Mouse (Mus musculus) monocyte, adult 59 days (primary cell): ENCODE results near the gene Zfp607b. TPM values are rescaled to one million over a fixed set of nuclear protein-coding genes. Genes with fewer than 3 reads are reported as not detected.

Experiments
- total RNA-seq, 2 experiments: library from RNA; stranded (reverse); gene quantifications; one replicate each; pipeline ENCODE4 v1.2.4; 2023

Gene Zfp607b
- 1 to 10 TPM in 1 of 2 experiments, under 1 TPM in 1; 0.37 to 1.6 TPM for total RNA-seq

DNA sequence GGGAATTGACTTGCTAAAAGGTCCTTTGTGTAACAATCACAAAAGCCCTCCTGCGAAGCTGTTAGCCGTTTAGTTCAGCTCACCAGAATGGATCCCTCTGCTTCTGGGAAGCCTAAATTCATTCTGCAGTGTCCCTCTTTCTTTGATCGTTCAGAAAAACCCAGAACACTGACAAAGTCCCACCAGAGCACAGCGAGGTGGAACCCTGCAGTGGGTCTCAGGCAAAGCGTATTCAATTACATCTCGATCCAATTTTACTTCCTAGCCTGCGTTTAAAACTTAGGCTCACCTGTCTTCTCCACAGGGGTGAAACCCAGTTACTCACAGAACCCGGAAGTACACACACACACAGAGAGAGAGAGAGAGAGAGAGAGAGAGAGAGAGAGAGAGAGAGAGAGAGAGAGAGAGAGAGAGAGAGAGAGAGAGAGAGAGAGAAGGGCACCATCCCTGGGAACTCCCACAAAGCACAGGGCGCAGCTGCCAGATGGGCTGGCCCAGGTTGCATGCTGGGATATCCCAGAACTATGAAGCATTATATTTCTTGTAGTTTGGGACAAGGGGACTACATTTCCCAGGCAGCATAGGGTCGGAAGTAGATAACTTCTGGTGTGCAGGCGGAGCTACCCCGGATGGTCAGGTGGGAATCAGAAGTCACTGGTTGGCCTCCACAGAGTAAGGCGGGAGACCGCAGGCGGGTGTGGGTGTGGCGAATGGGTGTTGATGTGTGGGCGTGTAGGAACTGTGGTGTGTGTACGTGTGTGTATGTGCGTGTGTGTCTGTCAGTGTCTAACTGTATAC lies at the start of gene Zfp607b:
Gene Zfp607b (plus strand): TSS at position 526 of the 798 bp plus-strand sequence.

DNA sequence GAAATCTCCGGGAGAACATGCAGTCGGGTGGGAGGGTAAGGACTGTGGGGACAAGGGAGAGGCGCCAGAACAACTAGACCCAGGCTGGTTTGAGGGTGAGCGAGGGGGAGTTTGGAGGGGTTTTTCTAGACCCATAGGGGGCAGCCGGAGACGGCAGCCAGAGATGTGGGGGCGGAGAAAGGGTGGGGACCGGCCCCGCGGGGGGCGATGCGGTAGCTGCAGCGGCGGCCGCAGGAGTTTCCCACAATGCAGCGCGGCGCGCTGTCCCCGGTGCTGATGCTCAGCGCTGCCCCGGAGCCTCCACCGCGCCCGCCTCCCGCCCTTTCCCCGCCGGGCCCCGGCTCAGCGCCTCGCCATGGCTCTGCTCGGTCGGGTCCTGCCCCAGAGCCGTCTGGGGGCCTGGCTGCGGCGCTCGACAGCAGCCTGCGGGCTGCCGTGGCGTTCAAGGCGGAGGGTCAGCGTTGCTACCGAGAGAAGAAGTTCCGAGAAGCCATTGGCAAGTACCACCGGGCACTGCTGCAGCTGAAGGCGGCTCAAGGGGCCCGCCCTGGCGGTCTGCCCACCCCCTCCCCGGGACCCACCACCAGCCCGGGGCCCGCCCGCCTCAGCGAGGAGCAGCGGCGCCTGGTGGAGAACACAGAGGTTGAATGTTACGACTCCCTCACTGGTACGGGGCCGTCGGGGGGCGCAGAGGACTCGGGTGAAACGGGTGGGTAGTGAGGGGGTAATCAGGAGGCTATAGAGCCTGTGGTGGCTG lies 35.3 kb upstream of the Zfp607b start, which contains the start of gene Ttc9b:
Gene Ttc9b (plus strand): TSS at position 235 of the 757 bp plus-strand sequence.

DNA sequence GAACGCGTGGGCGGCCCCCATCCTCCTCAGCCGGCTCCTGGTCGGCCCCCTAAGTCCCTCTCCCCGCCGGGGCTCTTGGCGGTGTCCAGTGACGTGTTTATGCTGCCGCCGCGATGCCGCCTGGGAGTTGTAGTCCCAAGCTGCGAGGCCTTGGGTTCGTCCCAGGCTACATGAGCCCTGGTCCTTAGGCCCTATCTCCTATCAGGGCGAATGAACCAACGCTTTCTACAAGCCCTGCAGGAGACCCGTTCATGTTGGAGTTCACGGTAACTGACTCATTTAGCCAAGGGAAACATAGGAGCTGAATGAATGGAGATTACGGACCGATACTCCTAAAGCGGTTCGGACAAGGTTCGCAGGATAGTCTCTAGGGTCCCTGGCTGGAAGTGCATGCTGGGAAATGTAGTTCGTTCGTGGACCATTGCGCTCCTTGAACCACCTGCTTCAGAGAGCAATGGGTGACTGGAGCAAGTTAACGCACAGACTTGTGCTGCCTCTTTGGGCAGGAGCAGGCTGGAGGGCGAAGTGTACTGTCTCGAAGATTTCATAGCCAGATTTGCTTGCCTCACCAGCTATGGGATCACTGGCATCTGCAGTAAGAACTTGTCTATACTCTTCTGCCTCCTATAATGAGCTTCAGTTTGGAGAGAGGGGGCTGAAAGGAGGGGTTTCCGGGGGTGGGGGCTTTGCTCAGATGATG lies 14.5 kb upstream of the Zfp607b start, which contains the start of gene Map3k10:
Gene Map3k10 (minus strand): TSS at position 77 of the 700 bp plus-strand sequence.

DNA sequence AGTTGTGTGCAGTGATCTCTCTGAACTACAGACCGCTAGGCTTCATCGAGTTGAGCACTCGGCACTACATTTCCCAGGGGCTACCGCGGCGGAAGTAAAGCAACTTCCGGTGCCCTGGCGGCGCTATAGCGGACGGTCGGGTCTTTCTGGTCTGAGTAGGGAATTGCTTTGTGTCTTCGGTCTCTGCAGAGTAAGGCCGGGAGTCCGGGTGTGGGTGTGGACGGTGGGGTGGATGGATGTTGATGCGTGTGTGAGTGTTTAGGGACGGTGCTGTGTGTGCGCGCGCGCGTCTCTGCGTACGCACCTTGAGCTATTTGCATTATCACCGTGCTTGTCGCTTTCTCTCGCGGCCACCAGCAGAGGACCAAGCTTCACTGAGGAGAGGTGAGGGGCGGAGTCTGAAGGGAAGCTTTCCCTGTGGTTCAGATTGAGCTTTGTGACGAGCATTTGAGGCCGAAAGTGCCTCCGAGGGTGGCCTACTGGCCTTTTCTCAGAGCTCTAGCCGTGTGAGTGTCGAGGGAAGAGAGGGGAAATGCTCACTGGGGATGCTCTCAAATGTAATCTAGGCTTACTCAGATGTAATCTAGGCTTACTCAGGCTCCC lies 42.2 kb downstream of the Zfp607b start, which contains the start of gene Zfp60:
Gene Zfp60 (plus strand): TSS at position 109 of the 603 bp plus-strand sequence.

Other genes starting within 250 kb of the Zfp607b start
- gene Sptbn4, start 241.7 kb upstream of the Zfp607b start, total RNA-seq, result under 1 TPM in 1 of 2 experiments, not detected in 1; 0.18 TPM
- 100 to 1,000 TPM; 110 to 116 TPM for gene Blvrb, start 241.4 kb upstream of the Zfp607b start, total RNA-seq
- gene Sertad3, start 215.6 kb upstream of the Zfp607b start, total RNA-seq, result 10 to 100 TPM; 26.3 to 27.2 TPM
- 10 to 100 TPM; 48.9 to 57.6 TPM for gene Sertad1, start 202.4 kb upstream of the Zfp607b start, total RNA-seq
- under 1 TPM in 1 of 2 experiments, not detected in 1; 0.13 TPM for gene Prx, start 190.0 kb upstream of the Zfp607b start, total RNA-seq
- gene Hipk4, start 166.1 kb upstream of the Zfp607b start, total RNA-seq, result not detected
- 100 to 1,000 TPM; 136 to 160 TPM for gene Pld3, start 136.1 kb upstream of the Zfp607b start, total RNA-seq
- gene 2310022A10Rik, start 136.1 kb upstream of the Zfp607b start, total RNA-seq, result 10 to 100 TPM; 28.0 to 29.4 TPM
- gene Akt2, start 97.8 kb upstream of the Zfp607b start, total RNA-seq, result 10 to 100 TPM; 80.8 to 84.1 TPM
- gene Ttc9b, start 35.4 kb upstream of the Zfp607b start, total RNA-seq, result not detected
- gene Map3k10, start 14.7 kb upstream of the Zfp607b start, total RNA-seq, result 10 to 100 TPM; 11.2 to 12.2 TPM
- gene Zfp60, start 42.0 kb downstream of the Zfp607b start, total RNA-seq, result 1 to 10 TPM; 4.6 to 5.6 TPM
- 1 to 10 TPM; 4.5 to 9.1 TPM for gene Zfp626, start 117.9 kb downstream of the Zfp607b start, total RNA-seq
- gene Zfp59, start 149.3 kb downstream of the Zfp607b start, total RNA-seq, result 1 to 10 TPM; 2.1 TPM
- gene Zfp607a, start 168.2 kb downstream of the Zfp607b start, total RNA-seq, result 10 to 100 TPM in 1 of 2 experiments, 1 to 10 TPM in 1; 8.7 to 10.3 TPM
- gene Zfp974, start 240.1 kb downstream of the Zfp607b start, total RNA-seq, result 1 to 10 TPM; 5.9 to 9.1 TPM